Comparison of ENCODE assay signal across 8 mouse cellular contexts in the genomic region with DNA sequence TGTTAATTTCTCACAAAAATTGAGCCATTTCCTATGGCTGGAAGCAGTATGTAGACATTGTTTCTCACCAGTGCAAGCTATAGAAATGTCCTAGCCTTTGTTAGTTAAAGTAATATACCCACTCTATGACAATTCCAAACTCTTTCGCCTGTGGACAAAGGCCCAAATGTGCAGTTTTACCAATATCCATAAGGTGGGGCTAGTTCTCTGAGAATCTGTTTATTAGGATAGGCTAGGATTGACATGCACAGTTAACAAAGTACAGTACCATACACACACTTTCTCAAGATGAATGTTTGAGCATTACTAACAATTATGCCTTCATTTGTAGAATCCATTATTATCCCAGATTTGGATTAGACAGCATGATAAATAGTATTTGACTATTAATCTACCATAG. TPM values are rescaled to one million over a fixed set of nuclear protein-coding genes. Genes with fewer than 3 reads are reported as not detected.
A peak's percentile ranks its signal among the peaks of the same experiment; 100 is the strongest.
DNase-seq lines count a peak whose midpoint lies in the region; ATAC-seq and TF ChIP-seq lines count a peak whose summit lies in the region.

No protein-coding gene starts in this region.

- no peak overlapping the region for H3K4me3 ChIP-seq in CH12.LX (replicated peaks in 1 of 3; ENCODE audit: low read depth in 2 of 3, low read length in 2 of 3, poor library complexity in 1 of 3)
- H3K4me3 ChIP-seq in cortical plate, adult 2 months (ENCODE audit: insufficient read depth, low read length), result no peak overlapping the region
- H3K4me3 ChIP-seq in hindbrain, embryonic 13.5 days, result no peak overlapping the region

- no peak overlapping the region for H3K9ac ChIP-seq in CH12.LX (ENCODE audit: insufficient read depth, low read depth)
- no peak overlapping the region for H3K9ac ChIP-seq in hindbrain, embryonic 13.5 days

- H3K4me2 ChIP-seq in CH12.LX (ENCODE audit: insufficient read depth, low read depth, poor library complexity, severe bottlenecking), result no peak overlapping the region
- no peak overlapping the region for H3K4me2 ChIP-seq in hindbrain, embryonic 13.5 days

- H3K4me1 ChIP-seq in CH12.LX (ENCODE audit: control insufficient read depth in 1 of 2, insufficient read depth in 2 of 2), result no peaks in the 10 kb centered on the region
- no peaks in the 10 kb centered on the region for H3K4me1 ChIP-seq in cortical plate, adult 2 months (ENCODE audit: control insufficient read depth, insufficient read depth, low read length)
- no peaks in the 10 kb centered on the region for H3K4me1 ChIP-seq in hindbrain, embryonic 13.5 days (replicated peaks)

- peak; percentile 28 to 80; a peak in 3 of 4 replicates for TF ChIP-seq CTCF in CH12.LX (conservative IDR thresholded peaks at IDR 0.05 in 1 of 2, IDR thresholded peaks at IDR 0.05 in 1 of 2; ENCODE audit: low read depth in 2 of 2, low read length in 2 of 2)
- TF ChIP-seq CTCF in cortical plate, adult 2 months (IDR thresholded peaks at IDR 0.05; ENCODE audit: extremely low read depth, insufficient read depth, low read length), result 0 out of 2 replicates have a peak, but pooled peaks have one; percentile 9

- no peak overlapping the region for H3K27ac ChIP-seq in CH12.LX (ENCODE audit: insufficient read depth, low read depth)
- no peak overlapping the region for H3K27ac ChIP-seq in cortical plate, adult 2 months (ENCODE audit: insufficient read depth, low read length)
- no peak overlapping the region for H3K27ac ChIP-seq in hindbrain, embryonic 13.5 days

- no peaks in the 10 kb centered on the region for H3K27me3 ChIP-seq in CH12.LX (replicated peaks)
- no peaks in the 10 kb centered on the region for H3K27me3 ChIP-seq in hindbrain, embryonic 13.5 days

- no peaks in the 10 kb centered on the region for H3K9me3 ChIP-seq in CH12.LX (replicated peaks; ENCODE audit: low read length)
- no peaks in the 10 kb centered on the region for H3K9me3 ChIP-seq in hindbrain, embryonic 13.5 days

- TF ChIP-seq POLR2A in CH12.LX (IDR thresholded peaks at IDR 0.05; ENCODE audit: low read depth, low read length), result no peak
- no peak for TF ChIP-seq POLR2A in cortical plate, adult 2 months (IDR thresholded peaks at IDR 0.05; ENCODE audit: extremely low read depth, insufficient read depth, low read length)

- H3K79me2 ChIP-seq in CH12.LX (replicated peaks; ENCODE audit: control insufficient read depth, extremely low read depth, insufficient read depth, poor library complexity, severe bottlenecking), result no peaks in the 10 kb centered on the region

- in situ Hi-C loops in CH12.LX (cut with MboI; ENCODE audit: low pct_ligation_motif_present, low pct_unique_long_range_greater_than_20kb, low sequenced_read_pairs), result no loop called here

- no peak for DNase-seq in frontal cortex, postnatal 10 days (ENCODE audit: low spot score in 2 of 2)
- DNase-seq in CH12.LX (ENCODE audit: extremely low read depth), result peak; percentile 37
- DNase-seq in lung, postnatal 14 days, result peak; percentile 37
- DNase-seq in B cell, adult 2 months, result no peak
- DNase-seq in cerebellum, adult 18-20 months, result no peak

- peak; percentile 62; the same call in 1 of the 2 replicates for ATAC-seq in frontal cortex, adult (ENCODE audit: low TSS enrichment)
- peak; percentile 57; the same call in 1 of the 2 replicates for ATAC-seq in hindbrain, embryonic 13.5 days (ENCODE audit: low FRiP score)

- dilution Hi-C loops in CH12.LX (cut with MboI; ENCODE audit: extremely low pct_ligation_motif_present, extremely low pct_unique_long_range_greater_than_20kb, low sequenced_read_pairs), result no loop called here

- no peaks in the 10 kb centered on the region for H3K36me3 ChIP-seq in CH12.LX (replicated peaks in 1 of 2; ENCODE audit: control insufficient read depth in 1 of 2, insufficient read depth in 1 of 2, low read length in 1 of 2)
- H3K36me3 ChIP-seq in hindbrain, embryonic 13.5 days, result no peaks in the 10 kb centered on the region; the same call in 1 of the 2 replicates

- peak; percentile 85 for TF ChIP-seq RAD21 in CH12.LX (IDR thresholded peaks at IDR 0.05; ENCODE audit: low read depth, low read length)

- TF ChIP-seq EP300 in CH12.LX (IDR thresholded peaks at IDR 0.05; ENCODE audit: low read length), result no peak

- WGBS in hindbrain, embryonic 13.5 days, result 60% methylated on average over 1 of the region's 1 CpGs

TF ChIP-seq in CH12.LX, 34 proteins besides CTCF, POLR2A, EP300 and RAD21:
- TF ChIP-seq SMC3 (IDR thresholded peaks at IDR 0.05; ENCODE audit: low read depth, low read length) (peak; percentile 58), CHD2 (IDR thresholded peaks at IDR 0.05; ENCODE audit: low read length) (no peak)
TF ChIP-seq in CH12.LX: peak in this region for 1.

RNA-seq across cellular contexts. Expression of gene Lrrc19, which starts 19.8 kb away (rescaled TPM):
- total RNA-seq in CH12.LX (2012; rRNA removed), result not detected in 2 replicates
- not detected in 2 replicates for total RNA-seq in CH12.LX (2014; rRNA removed)
- polyA plus RNA-seq in CH12.LX (2012; ENCODE audit: insufficient read length, low read depth), result not detected in 2 replicates
- polyA plus RNA-seq in cortical plate, adult 2 months (2012; rRNA removed), result not detected in 2 replicates
- polyA plus RNA-seq in hindbrain, embryonic 13.5 days (2015; fragmentation: Nextera tagmentation; extraction: Ambion mirVana), result 0.38 TPM in 2 replicates

RNA-seq across cellular contexts. Expression of gene Ift74, which starts 55.4 kb away (rescaled TPM):
- total RNA-seq in CH12.LX (2012; rRNA removed) (5.9 and 7.8 TPM in 2 replicates), CH12.LX (2014; rRNA removed) (15.0 and 16.7 TPM in 2 replicates)
- 12.1 and 12.5 TPM in 2 replicates for polyA plus RNA-seq in CH12.LX (2012; ENCODE audit: insufficient read length, low read depth)
- 14.9 and 16.1 TPM in 2 replicates for polyA plus RNA-seq in cortical plate, adult 2 months (2012; rRNA removed)
- 34.0 and 36.2 TPM in 2 replicates for polyA plus RNA-seq in hindbrain, embryonic 13.5 days (2015; fragmentation: Nextera tagmentation; extraction: Ambion mirVana)

Comparison
In these comparisons a context has a peak if more than half of its experiments do, and no peak if none do; other contexts are left out.
1. DNase-seq: peak in CH12.LX (single experiment) and lung, postnatal 14 days (single experiment); none in frontal cortex, postnatal 10 days (0 of 2), B cell, adult 2 months (0 of 2) and cerebellum, adult 18-20 months (0 of 2).